Mouse (Mus musculus) heart, embryonic 15.5 days (tissue): ENCODE measurements around the gene Abcc9. TPM values are rescaled to one million over a fixed set of nuclear protein-coding genes. Genes with fewer than 3 reads are reported as not detected.

ENCODE experiments used
- ATAC-seq: fragments of 200-750 bp; cut with Nextera tagmentation; replicated peaks from 2 replicates; pipeline ENCODE4 v1.8.0; 2017; ENCODE audit warnings: low read depth, moderate TSS enrichment; ENCODE audit not compliant: insufficient number of reproducible peaks, insufficient read depth, low FRiP score
- H3K27ac ChIP-seq: fragments of 300-500 bp; sonication (generic); 2 replicates; pipeline ENCODE4 v1.5.1; 2015; ENCODE audit warnings: mild to moderate bottlenecking, inconsistent platforms
- H3K27me3 ChIP-seq: fragments of 300-500 bp; sonication (generic); 2 replicates; pipeline ENCODE4 v1.6.1; 2015; ENCODE audit warnings: inconsistent platforms
- H3K36me3 ChIP-seq: fragments of 300-500 bp; sonication (generic); 2 replicates; pipeline ENCODE4 v1.6.1; 2015; ENCODE audit warnings: mild to moderate bottlenecking, inconsistent platforms
- H3K4me1 ChIP-seq: fragments of 300-500 bp; sonication (generic); replicated peaks from 2 replicates; pipeline ENCODE4 v1.6.1; 2015; ENCODE audit warnings: inconsistent platforms
- H3K4me2 ChIP-seq: fragments of 300-500 bp; sonication (generic); 2 replicates; pipeline ENCODE4 v1.6.1; 2015; ENCODE audit warnings: inconsistent platforms, mild to moderate bottlenecking, moderate library complexity
- H3K4me3 ChIP-seq: fragments of 300-500 bp; sonication (generic); 2 replicates; pipeline ENCODE4 v1.5.1; 2015; ENCODE audit warnings: mild to moderate bottlenecking, inconsistent platforms
- H3K9ac ChIP-seq: fragments of 300-500 bp; sonication (generic); 2 replicates; pipeline ENCODE4 v1.6.1; 2015; ENCODE audit warnings: mild to moderate bottlenecking, inconsistent platforms
- H3K9me3 ChIP-seq: fragments of 300-500 bp; sonication (generic); replicated peaks from 2 replicates; pipeline ENCODE4 v1.6.1; 2016; ENCODE audit warnings: inconsistent platforms
- WGBS: fragments of 180-500 bp; shearing (Covaris S2); methylation state at CpG from one replicate; pipeline ENCODE4 v1.1.7; 2015; ENCODE audit warnings: mixed read lengths; 5-methylcytosine and 5-hydroxymethylcytosine counted together
- polyA plus RNA-seq: library from polyadenylated mRNA; unstranded; fragments of >200 nt; fragmentation: Nextera tagmentation; extraction: Ambion mirVana; gene quantifications from 2 replicates; pipeline ENCODE4 v1.2.1, GENCODE M21; 2015

Gene Abcc9
- polyA plus RNA-seq, 1 experiment from 2014 or later = 14.6 TPM

- no peak overlapping the region for H3K9ac ChIP-seq
- no peak overlapping the region for H3K27ac ChIP-seq
- H3K27me3 ChIP-seq = no peaks in the 10 kb centered on the region
- H3K36me3 ChIP-seq = peaks cover 9% of the 10 kb centered on the region; the same call in 1 of the 2 replicates
- H3K4me3 ChIP-seq = no peak overlapping the region
- no peaks in the 10 kb centered on the region for H3K9me3 ChIP-seq
- H3K4me1 ChIP-seq = peaks cover 22% of the 10 kb centered on the region
- no peak overlapping the region for H3K4me2 ChIP-seq
- 69% methylated on average over 8 of the region's 8 CpGs for WGBS
- no peak for ATAC-seq
Observed at GRCm38 (mm10) chr6:142612366-142612765, 89.7 kb downstream of the Abcc9 start.

- Histone ChIP-seq H3K27me3 (no peaks in the 10 kb centered on the region), H3K4me2 (no peak overlapping the region), H3K9ac (no peak overlapping the region), H3K9me3 (no peaks in the 10 kb centered on the region), H3K4me3 (no peak overlapping the region), H3K27ac (no peak overlapping the region), H3K4me1 (peaks cover 28% of the 10 kb centered on the region), H3K36me3 (peaks cover 10% of the 10 kb centered on the region; the same call in 1 of the 2 replicates)
- ATAC-seq = no peak
- WGBS = 44% methylated on average over 9 of the region's 9 CpGs
Observed at GRCm38 (mm10) chr6:142609401-142610373, 92.4 kb downstream of the Abcc9 start.

GRCm38 (mm10) chr6:142607080-142607479 is 95.0 kb downstream of the Abcc9 start:
- Histone ChIP-seq H3K9me3 (no peaks in the 10 kb centered on the region), H3K36me3 (peaks cover 3% of the 10 kb centered on the region; the same call in 1 of the 2 replicates), H3K27ac (peak overlapping the region; percentile 25), H3K4me1 (peaks cover 25% of the 10 kb centered on the region), H3K9ac (no peak overlapping the region), H3K4me2 (no peak overlapping the region), H3K4me3 (no peak overlapping the region), H3K27me3 (no peaks in the 10 kb centered on the region)
- WGBS = 33% methylated on average over 7 of the region's 7 CpGs
- no peak; the same call in 1 of the 2 replicates for ATAC-seq

- WGBS = 76% methylated on average over 6 of the region's 6 CpGs
- no peak for ATAC-seq
- Histone ChIP-seq H3K27ac (no peak overlapping the region), H3K9ac (no peak overlapping the region), H3K27me3 (no peaks in the 10 kb centered on the region), H3K9me3 (no peaks in the 10 kb centered on the region), H3K4me2 (no peak overlapping the region), H3K36me3 (peaks cover 6% of the 10 kb centered on the region; the same call in 1 of the 2 replicates), H3K4me3 (no peak overlapping the region), H3K4me1 (peaks cover 13% of the 10 kb centered on the region)
Observed at GRCm38 (mm10) chr6:142602772-142603171, 99.3 kb downstream of the Abcc9 start.

- no peak overlapping the region for H3K4me3 ChIP-seq
- WGBS = 59% methylated on average over 4 of the region's 4 CpGs
- H3K4me1 ChIP-seq = no peaks in the 10 kb centered on the region
- no peaks in the 10 kb centered on the region for H3K27me3 ChIP-seq
- no peak overlapping the region for H3K9ac ChIP-seq
- H3K27ac ChIP-seq = no peak overlapping the region
- no peaks in the 10 kb centered on the region for H3K36me3 ChIP-seq
- no peak overlapping the region for H3K4me2 ChIP-seq
- ATAC-seq = no peak
- no peaks in the 10 kb centered on the region for H3K9me3 ChIP-seq
Observed at GRCm38 (mm10) chr6:142578831-142579230, 123.3 kb downstream of the Abcc9 start.

- Histone ChIP-seq H3K36me3 (no peaks in the 10 kb centered on the region), H3K9ac (no peak overlapping the region), H3K9me3 (no peaks in the 10 kb centered on the region), H3K4me1 (no peaks in the 10 kb centered on the region), H3K4me3 (no peak overlapping the region), H3K4me2 (no peak overlapping the region), H3K27ac (no peak overlapping the region), H3K27me3 (no peaks in the 10 kb centered on the region)
- 77% methylated on average over 6 of the region's 6 CpGs for WGBS
- ATAC-seq = no peak
Observed at GRCm38 (mm10) chr6:142577801-142578200, 124.3 kb downstream of the Abcc9 start.

- WGBS = 47% methylated on average over 6 of the region's 6 CpGs
- H3K36me3 ChIP-seq = no peaks in the 10 kb centered on the region
- H3K9me3 ChIP-seq = no peaks in the 10 kb centered on the region
- H3K4me1 ChIP-seq = peaks cover 23% of the 10 kb centered on the region
- no peak overlapping the region for H3K4me3 ChIP-seq
- H3K4me2 ChIP-seq = no peak overlapping the region
- peaks cover 17% of the 10 kb centered on the region for H3K27me3 ChIP-seq
- no peak for ATAC-seq
- no peak overlapping the region for H3K9ac ChIP-seq
- no peak overlapping the region for H3K27ac ChIP-seq
Observed at GRCm38 (mm10) chr6:142572876-142573275, 129.2 kb downstream of the Abcc9 start.

GRCm38 (mm10) chr6:142571629-142572360 is 130.3 kb downstream of the Abcc9 start:
- 8% methylated on average over 21 of the region's 21 CpGs for WGBS
- no peaks in the 10 kb centered on the region for H3K36me3 ChIP-seq
- ATAC-seq = no peak
- H3K4me2 ChIP-seq = peak overlapping the region; percentile 98
- H3K9me3 ChIP-seq = no peaks in the 10 kb centered on the region
- peaks cover 32% of the 10 kb centered on the region for H3K4me1 ChIP-seq
- peak overlapping the region; percentile 57 for H3K9ac ChIP-seq
- peak overlapping the region; percentile 63 for H3K4me3 ChIP-seq
- H3K27ac ChIP-seq = 0 out of 2 replicates have a peak overlapping the region, but pooled peaks have one; percentile 47
- H3K27me3 ChIP-seq = peaks cover 17% of the 10 kb centered on the region

- no peaks in the 10 kb centered on the region for H3K36me3 ChIP-seq
- under 1% methylated on average over 33 of the region's 34 CpGs for WGBS
Observed at GRCm38 (mm10) chr6:142571055-142571618, 131.0 kb downstream of the Abcc9 start, which contains the start of gene Kcnj8. Gene Kcnj8, minus strand, starts transcription at chr6:142571614.

GRCm38 (mm10) chr6:142570046-142570770 is 131.9 kb downstream of the Abcc9 start:
- Histone ChIP-seq H3K4me3 (peak overlapping the region; percentile 63), H3K4me2 (peak overlapping the region; percentile 98), H3K27me3 (peaks cover 17% of the 10 kb centered on the region), H3K27ac (no peak overlapping the region), H3K9me3 (no peaks in the 10 kb centered on the region), H3K4me1 (peaks cover 32% of the 10 kb centered on the region), H3K36me3 (0 out of 2 replicates have a peak, but pooled peaks cover 3% of the 10 kb centered on the region), H3K9ac (peak overlapping the region; percentile 35; the same call in 1 of the 2 replicates)
- WGBS = 15% methylated on average over 30 of the region's 30 CpGs
- no peak for ATAC-seq

More at GRCm38 (mm10) chr6:142571055-142571618, 131.0 kb downstream of the Abcc9 start, which contains the start of gene Kcnj8:
- Histone ChIP-seq H3K9me3 (no peaks in the 10 kb centered on the region), H3K27me3 (peaks cover 17% of the 10 kb centered on the region), H3K4me3 (peak within 1 kb of the TSS; percentile 63), H3K9ac (peak within 1 kb of the TSS; percentile 57), H3K4me2 (peak within 1 kb of the TSS; percentile 98), H3K27ac (peak within 1 kb of the TSS; percentile 47; the same call in 1 of the 2 replicates), H3K4me1 (peaks cover 32% of the 10 kb centered on the region)
- ATAC-seq = peak; percentile 89
